Mouse (Mus musculus): ENCODE data around the gene Xbp1. TPM values are rescaled to one million over a fixed set of nuclear protein-coding genes. Genes with fewer than 3 reads are reported as not detected.
A peak's percentile ranks its signal among the peaks of the same experiment; 100 is the strongest.
"Not testable (repeated sequence)": the region's sequence is repeated elsewhere in the genome, so short reads cannot be mapped to it uniquely, and the experiment has no call there.

Xbp1 gene
- total RNA-seq (2014; fragmentation: Nextera tagmentation) = 197 TPM in 2 replicates
- 194 and 200 TPM in 2 replicates for total RNA-seq (2017)

GRCm38 (mm10) chr11:5520412-5521265 is at the start of gene Xbp1:
Xbp1 (plus strand) TSS chr11:5520659.
- ATAC-seq (replicated peaks; ENCODE audit: poor library complexity, severe bottlenecking) = peak; percentile 87

- ATAC-seq (replicated peaks; ENCODE audit: poor library complexity, severe bottlenecking) = peak; percentile 75
Measured at GRCm38 (mm10) chr11:5474130-5474529, 46.3 kb upstream of the Xbp1 start.

- ATAC-seq (replicated peaks; ENCODE audit: poor library complexity, severe bottlenecking) = not testable (repeated sequence)
Measured at GRCm38 (mm10) chr11:5475556-5476118, 44.8 kb upstream of the Xbp1 start.

- no peak for ATAC-seq (replicated peaks; ENCODE audit: poor library complexity, severe bottlenecking)
Measured at GRCm38 (mm10) chr11:5476806-5477205, 43.7 kb upstream of the Xbp1 start.

GRCm38 (mm10) chr11:5478193-5478592 is 42.3 kb upstream of the Xbp1 start:
- ATAC-seq (replicated peaks; ENCODE audit: poor library complexity, severe bottlenecking) = no peak

- no peak for ATAC-seq (replicated peaks; ENCODE audit: poor library complexity, severe bottlenecking)
Measured at GRCm38 (mm10) chr11:5478831-5479230, 41.6 kb upstream of the Xbp1 start.

GRCm38 (mm10) chr11:5482581-5482980 is 37.9 kb upstream of the Xbp1 start:
- no peak for ATAC-seq (replicated peaks; ENCODE audit: poor library complexity, severe bottlenecking)

GRCm38 (mm10) chr11:5485193-5486011 is 35.1 kb upstream of the Xbp1 start:
- peak; percentile 94 for ATAC-seq (replicated peaks; ENCODE audit: poor library complexity, severe bottlenecking)

- not testable (repeated sequence) for ATAC-seq (replicated peaks; ENCODE audit: poor library complexity, severe bottlenecking)
Measured at GRCm38 (mm10) chr11:5489433-5489832, 31.0 kb upstream of the Xbp1 start.

GRCm38 (mm10) chr11:5490989-5491656 is 29.3 kb upstream of the Xbp1 start:
- peak; percentile 42 for ATAC-seq (replicated peaks; ENCODE audit: poor library complexity, severe bottlenecking)

- no peak for ATAC-seq (replicated peaks; ENCODE audit: poor library complexity, severe bottlenecking)
Measured at GRCm38 (mm10) chr11:5491912-5492311, 28.5 kb upstream of the Xbp1 start.

GRCm38 (mm10) chr11:5493869-5494268 is 26.6 kb upstream of the Xbp1 start:
- ATAC-seq (replicated peaks; ENCODE audit: poor library complexity, severe bottlenecking) = no peak

- no peak for ATAC-seq (replicated peaks; ENCODE audit: poor library complexity, severe bottlenecking)
Measured at GRCm38 (mm10) chr11:5495286-5495832, 25.1 kb upstream of the Xbp1 start.

- ATAC-seq (replicated peaks; ENCODE audit: poor library complexity, severe bottlenecking) = no peak
Measured at GRCm38 (mm10) chr11:5495906-5496305, 24.6 kb upstream of the Xbp1 start.

- ATAC-seq (replicated peaks; ENCODE audit: poor library complexity, severe bottlenecking) = no peak
Measured at GRCm38 (mm10) chr11:5496559-5497248, 23.8 kb upstream of the Xbp1 start.

GRCm38 (mm10) chr11:5498422-5498821 is 22.0 kb upstream of the Xbp1 start:
- ATAC-seq (replicated peaks; ENCODE audit: poor library complexity, severe bottlenecking) = no peak

- ATAC-seq (replicated peaks; ENCODE audit: poor library complexity, severe bottlenecking) = peak; percentile 11
Measured at GRCm38 (mm10) chr11:5498931-5499661, 21.4 kb upstream of the Xbp1 start.

GRCm38 (mm10) chr11:5499961-5500644 is 20.4 kb upstream of the Xbp1 start:
- ATAC-seq (replicated peaks; ENCODE audit: poor library complexity, severe bottlenecking) = no peak
